Mouse (Mus musculus) ovary, postnatal 14 days (tissue): Measurements from ENCODE around the gene Abr.

ENCODE experiments used
- DNase-seq: peaks from one replicate; pipeline ENCODE4 v3.0.0; 2022; ENCODE audit warnings: low spot score

Gene Abr

DNA sequence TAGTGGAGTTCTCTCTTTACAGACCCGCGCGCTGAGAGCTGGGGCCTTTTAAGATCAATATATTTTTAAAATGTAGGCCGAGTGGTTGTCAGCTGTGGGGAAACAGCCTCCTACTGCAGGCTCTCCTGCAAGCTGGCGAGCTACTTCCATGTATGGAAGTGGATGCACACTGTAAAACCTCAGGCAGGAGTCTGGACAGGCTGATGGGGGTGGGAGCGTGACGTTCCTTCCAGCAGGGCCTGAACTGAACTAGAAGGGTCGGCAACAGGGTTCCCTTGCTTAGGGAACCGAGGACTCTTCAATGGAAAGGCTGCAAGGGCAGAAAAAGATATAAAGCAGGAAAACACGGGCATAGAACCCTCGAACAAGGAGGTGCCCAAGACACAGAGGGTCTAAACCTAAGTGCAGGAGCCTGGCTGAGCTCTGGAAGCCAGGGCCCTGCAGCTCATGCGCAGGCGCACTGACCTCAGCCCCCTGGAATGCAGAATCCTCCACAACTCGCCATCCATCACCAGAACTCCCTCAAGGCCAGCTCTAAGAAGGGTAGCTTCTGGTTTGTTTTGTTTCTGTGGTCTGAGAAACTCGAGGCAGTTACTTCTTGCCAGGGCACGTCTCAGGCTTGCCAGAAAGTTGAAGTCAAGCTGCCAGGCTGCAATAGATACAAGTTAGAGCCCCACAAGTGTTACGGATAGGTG is 247.5 kb downstream of the Abr start:
- DNase-seq: peak; percentile 73

DNA sequence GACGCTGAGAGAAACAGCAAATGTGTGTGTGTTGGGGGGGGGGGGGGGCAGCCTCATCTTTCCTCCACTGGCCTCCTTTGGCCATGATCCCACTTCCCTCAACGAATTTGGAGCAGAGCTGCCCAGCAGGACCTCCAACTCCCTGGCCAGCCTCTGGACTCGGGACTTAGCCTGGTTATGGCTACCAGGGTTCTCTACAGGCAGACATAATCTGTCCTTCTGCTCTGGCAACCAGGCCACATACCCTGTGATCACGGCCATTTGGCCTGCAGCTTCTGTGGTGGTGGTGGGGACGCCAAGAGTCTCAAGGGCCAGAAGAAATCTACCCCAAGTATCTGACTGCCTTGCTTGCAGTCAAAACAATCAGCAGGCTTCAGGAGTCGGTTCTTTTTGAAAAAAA is 249.6 kb downstream of the Abr start:
- no peak for DNase-seq

DNA sequence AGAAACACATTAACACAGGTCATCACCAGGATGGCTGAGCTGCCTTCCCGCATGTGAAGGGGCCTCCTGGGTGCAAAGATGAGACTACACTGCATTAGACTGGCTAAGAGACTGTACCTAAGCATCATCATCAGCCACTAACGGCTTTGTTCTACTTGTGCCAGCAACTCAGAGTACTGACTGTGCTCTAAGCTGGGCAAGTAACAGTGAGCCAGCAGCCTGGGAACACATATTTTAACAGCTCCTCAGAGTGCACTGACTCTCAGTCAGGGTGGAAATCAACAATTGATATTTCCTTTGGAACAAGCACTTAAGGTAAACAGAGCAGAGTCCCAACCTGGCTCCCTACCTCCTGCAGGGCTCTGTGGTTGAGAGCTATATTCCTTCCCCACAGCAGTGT is 250.0 kb downstream of the Abr start:
- DNase-seq: no peak

DNA sequence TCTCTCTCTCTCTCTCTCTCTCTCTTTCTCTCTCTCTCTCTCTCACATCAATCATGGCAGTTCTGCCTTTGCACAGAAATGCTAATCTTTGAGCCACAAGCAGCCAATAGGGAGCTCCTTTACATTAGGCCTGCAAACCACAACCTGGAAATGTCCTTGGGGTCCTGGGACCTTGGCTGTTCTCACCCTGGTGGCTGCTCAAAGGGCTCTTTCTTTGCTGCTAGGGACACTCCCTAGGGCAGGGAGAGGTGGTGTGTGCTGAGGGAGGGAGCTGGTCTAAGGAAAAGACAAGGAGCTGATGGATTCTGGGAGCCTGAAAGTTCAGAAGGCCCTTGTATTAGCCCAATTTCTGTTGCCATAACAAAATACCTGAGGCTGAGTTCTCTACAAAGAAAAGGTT is 251.6 kb downstream of the Abr start:
- no peak for DNase-seq
